Mouse (Mus musculus) gonadal fat pad, adult 2 months (tissue): Measurements from ENCODE around the gene Id1. TPM values are rescaled to one million over a fixed set of nuclear protein-coding genes. Genes with fewer than 3 reads are reported as not detected.

Experiments
- DNase-seq: peaks from one replicate; pipeline ENCODE4 v3.0.0-alpha.2; 2012; ENCODE audit warnings: low read depth
- polyA plus RNA-seq: library from polyadenylated mRNA; depleted of rRNA; stranded (reverse); fragments of >200 nt; gene quantifications from 2 replicates; pipeline ENCODE4 v1.2.3, GENCODE M21; 2012

The Id1 gene
- polyA plus RNA-seq, 1 experiment, result 137 TPM

- DNase-seq, result no peak
Observed at GRCm38 (mm10) chr2:152723651-152724331, 12.3 kb upstream of the Id1 start.

DNA sequence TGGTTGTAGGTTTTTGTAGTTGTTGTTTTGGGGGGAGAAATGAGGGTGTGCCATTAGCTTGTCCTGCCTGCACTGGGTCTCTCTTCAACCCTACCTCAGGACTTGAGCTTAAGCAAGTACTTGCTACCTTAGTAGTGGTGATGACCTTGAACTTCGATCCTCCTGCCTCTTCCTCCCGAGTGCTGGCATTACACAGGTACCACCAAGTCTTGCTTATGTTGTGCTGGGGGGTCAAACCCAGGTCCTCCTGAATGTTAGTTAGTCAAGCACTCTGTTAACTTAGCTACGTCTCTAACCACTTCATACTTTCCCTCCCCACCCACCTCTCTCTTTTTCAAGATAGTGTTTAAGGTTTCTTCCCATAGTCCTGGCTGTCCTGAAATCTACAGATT, 11.7 kb upstream of the Id1 start:
- DNase-seq, result no peak

DNA sequence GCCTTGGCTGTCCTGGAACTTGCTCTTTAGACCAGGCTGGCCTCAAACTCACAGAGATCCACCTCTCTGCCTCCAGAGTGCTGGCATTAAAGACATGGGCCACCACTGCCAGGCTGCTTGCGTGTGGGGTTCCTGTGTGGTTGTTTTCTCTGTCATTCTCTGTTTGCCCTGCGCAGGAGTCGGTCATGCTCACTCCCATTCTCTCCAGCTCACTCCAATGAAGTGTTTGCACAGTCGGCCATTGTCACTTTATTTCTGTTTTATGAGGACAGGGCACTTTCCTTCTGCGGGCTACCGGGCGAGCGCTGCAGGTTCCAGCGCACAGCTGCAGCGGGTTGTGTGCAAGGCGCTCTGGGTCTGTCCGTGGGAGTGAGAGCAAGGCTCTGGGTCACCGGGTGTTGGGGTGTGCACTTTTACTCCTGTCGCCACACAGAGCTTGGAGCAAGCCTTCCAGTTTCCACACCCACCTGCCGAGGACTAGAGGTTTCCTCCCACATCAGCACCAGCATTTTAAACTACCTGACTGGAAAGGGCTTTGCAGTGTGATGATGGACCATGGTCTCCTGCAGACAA, 10.8 kb upstream of the Id1 start:
- no peak for DNase-seq

DNA sequence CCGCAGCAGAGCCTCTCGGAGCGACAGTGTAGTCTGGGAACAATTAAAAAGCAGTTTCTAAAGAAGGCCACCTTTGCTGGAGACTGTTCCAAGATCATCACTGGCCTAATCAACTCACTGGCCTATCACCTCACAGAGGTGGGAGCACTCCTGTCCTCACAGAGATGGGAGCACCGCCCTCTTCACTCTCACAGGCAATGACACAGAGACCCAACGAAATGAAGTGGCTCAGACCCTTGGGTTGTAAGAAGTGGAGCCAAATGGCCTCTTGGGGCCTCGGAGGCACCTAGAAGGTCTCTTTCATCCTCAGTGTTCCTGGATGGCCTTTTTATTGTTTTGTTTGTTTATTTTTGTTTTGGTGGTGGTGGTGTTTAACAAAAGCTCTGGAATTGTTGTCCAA, 9.8 kb upstream of the Id1 start:
- DNase-seq, result no peak

- DNase-seq, result no peak
Observed at GRCm38 (mm10) chr2:152726751-152727335, 9.2 kb upstream of the Id1 start.

- DNase-seq, result no peak
Observed at GRCm38 (mm10) chr2:152727795-152728510, 8.1 kb upstream of the Id1 start.

DNA sequence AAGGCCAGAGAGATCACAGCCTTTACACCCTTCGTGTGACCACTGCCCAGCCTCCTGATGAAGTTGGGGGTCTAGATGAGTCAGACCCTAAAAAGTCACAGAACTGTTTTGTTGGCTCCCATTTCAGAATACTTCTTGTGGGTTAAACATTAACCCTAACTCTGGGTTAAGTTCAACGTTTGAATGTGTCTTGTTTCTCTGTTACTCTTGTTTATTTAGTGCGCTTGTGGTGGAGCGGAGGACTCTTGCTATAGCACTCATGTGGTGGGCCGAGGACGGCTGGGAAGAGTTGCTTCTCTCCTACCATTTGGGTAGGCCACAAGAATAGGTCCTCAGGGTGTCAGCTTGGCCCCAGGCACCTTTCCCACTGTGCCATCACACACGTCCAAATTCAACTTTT, 7.5 kb upstream of the Id1 start:
- DNase-seq, result no peak

DNA sequence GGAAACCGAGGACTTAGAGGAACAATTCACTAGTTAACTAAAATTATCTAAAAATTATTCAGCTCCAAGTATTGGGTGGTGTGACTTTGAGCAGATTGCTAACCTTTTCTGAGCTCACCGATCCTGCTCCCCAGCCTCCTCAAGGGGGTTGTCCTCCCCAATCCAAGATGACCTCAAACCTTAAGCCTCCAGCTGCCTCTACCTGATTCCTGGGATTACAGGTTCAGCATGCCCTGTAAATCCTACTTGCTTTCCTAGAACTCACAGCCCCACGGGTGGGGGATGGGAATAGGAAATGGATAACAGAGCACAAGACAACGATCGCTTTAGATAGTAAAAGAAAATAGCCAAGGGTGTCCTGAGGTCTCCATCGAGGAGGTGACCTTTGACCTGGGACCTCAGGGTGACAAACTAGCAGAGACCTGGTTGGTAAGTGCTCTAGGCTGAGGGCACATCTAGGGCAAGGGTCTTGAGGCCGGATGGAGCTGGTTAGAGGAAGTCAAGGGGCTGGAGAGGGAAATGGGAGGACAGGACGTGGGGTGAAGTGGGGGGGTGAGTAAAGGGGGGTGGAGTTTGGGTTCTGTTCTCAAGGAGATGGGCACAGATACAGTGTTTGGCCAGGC, 6.9 kb upstream of the Id1 start:
- no peak for DNase-seq

GRCm38 (mm10) chr2:152729636-152730020, 6.4 kb upstream of the Id1 start:
- DNase-seq, result no peak

- DNase-seq, result peak; percentile 84
Observed at GRCm38 (mm10) chr2:152733201-152733600, 2.9 kb upstream of the Id1 start.

DNA sequence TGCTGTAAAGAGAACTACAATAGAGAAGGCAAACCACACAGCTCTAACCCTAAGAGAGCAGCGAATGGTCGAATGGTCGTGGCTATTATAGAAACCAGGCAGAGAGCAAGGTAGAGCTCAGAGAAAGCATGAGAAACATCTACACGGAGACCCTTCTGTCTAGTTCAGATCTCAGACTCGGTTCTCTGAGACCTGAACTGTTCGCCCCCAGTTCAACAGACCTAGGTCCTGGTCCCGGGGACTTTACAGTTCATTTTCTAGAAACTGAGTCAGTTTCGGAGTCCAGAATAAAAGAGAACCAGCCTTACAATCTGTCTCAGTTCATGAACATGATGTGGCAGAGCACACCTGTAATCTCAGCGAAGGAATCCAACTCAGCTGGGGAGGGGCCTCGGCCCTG, 1.6 kb upstream of the Id1 start:
- no peak for DNase-seq

DNA sequence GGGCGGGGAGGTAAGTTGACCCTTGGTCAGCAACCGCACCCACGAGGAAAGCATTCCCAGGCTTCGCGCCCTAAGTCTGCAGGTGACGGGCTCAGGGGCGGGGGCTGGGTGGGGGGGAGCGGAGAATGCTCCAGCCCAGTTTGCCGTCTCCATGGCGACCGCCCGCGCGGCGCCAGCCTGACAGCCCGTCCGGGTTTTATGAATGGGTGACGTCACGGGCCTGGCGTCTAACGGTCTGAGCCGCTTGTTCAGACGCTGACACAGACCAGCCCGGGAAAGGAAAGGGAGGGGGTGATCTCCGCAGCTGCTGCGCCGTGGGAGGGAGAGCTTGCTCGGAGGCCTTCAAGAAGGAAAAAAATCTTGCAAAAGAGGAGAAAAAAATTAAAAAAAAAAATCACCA, 1.1 kb upstream of the Id1 start:
- DNase-seq, result no peak

- DNase-seq, result no peak
Observed at GRCm38 (mm10) chr2:152736748-152737147, 697 bp downstream of the Id1 start.

DNA sequence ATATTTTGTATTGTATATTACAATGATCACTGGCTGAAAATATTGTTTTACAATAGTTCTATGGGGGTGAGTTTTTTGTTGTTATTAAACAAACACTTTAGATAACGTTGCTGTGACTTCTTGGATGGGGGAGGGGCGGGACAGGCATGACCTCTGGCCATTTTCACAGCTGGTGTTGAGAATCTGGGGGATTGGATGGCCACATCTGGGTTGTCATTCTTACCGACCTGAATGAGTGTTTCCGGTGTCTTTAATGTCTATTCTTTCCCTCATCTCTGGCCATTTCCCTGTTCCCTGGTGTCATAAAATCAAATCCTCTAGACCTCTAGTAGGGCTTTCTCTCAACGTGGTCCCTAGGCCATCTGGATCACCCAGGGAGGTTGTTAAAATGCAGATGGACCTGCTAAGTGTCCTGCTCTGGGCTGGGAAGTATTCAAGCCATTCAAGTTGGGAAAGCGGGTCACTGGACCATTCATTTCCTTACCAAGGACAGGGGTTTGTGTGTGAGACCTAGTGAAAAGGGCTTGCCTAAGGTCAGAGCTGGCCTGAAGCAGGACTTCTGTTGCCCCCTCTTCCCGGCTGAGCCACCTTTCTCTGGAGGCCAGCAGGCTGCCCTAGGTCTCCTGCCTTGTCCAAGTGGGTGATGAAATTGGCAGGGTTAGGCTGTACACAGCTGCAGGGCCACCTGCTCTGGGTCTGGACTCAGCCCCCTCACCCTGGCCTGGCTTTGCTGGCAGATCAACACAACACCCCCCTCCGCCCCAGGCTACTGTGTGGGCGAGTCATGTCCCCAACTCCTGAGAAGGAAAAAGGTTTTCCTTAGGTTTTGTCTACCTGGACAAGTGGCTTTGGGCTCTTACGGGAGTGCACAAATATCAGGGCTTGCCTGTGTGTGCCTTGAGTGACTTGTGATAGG, 1.5 kb downstream of the Id1 start:
- peak; percentile 72 for DNase-seq

DNA sequence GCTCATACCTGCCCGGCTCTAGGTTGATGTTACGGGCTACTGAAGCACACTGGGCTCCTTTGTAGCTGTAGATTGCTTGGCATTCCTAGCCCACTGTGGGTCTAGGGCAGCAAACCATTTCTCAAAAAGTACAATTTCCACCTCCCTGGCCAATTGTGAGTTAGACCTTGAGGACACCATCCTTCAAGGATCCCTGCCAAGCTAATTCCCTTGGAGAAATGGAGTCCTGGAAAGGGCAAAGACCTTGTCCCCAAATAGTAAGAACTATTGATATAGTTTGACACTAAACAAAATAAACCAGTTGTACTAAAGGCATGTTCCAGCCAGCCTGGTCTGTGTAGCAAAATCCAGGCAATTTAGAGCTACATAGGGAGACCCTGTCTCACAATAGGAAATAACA, 2.3 kb downstream of the Id1 start:
- no peak for DNase-seq

GRCm38 (mm10) chr2:152739031-152739841, 3.2 kb downstream of the Id1 start:
- no peak for DNase-seq

GRCm38 (mm10) chr2:152739842-152740260, 3.8 kb downstream of the Id1 start:
- no peak for DNase-seq

- no peak for DNase-seq
Observed at GRCm38 (mm10) chr2:152740490-152740889, 4.4 kb downstream of the Id1 start.

DNA sequence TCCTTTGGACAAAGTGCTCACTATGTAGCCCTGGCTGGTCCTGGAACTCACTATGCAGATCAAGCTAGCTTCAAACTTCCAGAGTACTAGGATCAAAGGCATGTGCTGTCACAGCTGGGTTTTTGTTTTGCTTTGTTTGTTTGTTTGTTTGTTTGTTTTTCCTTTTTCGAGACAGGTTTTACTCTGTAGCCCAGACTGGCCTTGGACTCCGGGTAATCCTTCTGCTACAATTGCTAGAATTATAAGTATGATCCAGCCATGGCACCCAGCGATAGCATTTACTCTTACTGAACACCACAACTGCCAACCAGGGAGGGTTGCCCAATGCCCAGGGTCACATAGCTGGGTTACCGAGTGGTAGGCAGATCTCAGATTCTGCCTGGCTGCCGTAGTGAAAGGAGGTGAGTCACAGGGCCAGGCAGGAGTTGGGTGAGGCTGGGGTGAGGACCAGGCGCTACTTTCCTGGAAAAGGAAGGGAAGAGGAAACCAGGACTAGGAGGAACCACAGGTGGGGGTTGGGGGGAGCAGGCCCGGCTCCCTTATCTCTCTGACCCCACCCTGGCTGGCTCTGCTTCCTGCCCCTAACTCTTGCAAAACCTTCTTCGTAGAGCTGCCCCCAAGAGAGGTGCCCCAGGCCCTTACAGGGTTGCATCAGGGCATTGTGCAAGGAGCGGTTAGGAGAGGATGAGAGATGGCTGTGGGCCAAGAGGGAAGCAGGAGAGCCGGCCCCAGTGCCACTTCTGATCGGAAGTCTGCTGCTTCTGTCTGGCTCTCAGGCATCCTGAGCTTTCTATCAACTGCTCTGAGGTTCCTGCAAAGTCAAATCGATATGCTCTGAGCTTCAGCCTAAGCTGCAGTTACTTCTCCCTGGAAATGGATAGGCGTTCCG, 5.3 kb downstream of the Id1 start:
- peak; percentile 91 for DNase-seq
